Mouse (Mus musculus) 3134 (cell line): ENCODE measurements at regions not wholly inside any gene's neighbourhood (a gene's known extent, or its start where the extent isn't known, plus 50 kb on each side); places are given as distances from the start of the nearest gene placed in this dataset.

ENCODE experiments used
- DNase-seq: peaks from one replicate; pipeline ENCODE4 v3.0.0-alpha.2; 2011; ENCODE audit warnings: low spot score; ENCODE audit not compliant: insufficient read length; ENCODE audit errors: extremely low read depth

- DNase-seq, result no peak
These were observed 175.3 kb upstream of the Id2 start for GRCm38 (mm10) chr12:25272114-25272751.

DNA sequence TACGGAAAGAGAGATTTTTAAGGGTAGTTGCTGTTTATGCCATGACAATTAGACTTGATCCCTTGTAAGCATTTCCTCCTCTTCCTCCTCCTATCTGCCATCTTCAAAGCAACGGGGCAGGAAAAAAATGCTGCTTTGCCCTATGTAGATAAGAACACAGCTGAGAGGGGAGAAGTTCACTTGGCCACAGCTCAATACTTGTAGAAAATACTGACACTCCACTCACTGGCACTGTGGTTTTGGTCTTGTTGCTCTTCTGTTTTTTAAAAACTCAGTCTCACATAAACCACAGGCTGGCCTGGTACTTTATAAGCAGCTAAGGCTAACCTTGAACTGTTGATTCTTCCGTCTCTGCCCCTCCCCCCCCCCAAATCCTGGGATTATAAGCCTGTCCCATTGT lies 172.9 kb upstream of the Id2 start:
- no peak for DNase-seq

DNA sequence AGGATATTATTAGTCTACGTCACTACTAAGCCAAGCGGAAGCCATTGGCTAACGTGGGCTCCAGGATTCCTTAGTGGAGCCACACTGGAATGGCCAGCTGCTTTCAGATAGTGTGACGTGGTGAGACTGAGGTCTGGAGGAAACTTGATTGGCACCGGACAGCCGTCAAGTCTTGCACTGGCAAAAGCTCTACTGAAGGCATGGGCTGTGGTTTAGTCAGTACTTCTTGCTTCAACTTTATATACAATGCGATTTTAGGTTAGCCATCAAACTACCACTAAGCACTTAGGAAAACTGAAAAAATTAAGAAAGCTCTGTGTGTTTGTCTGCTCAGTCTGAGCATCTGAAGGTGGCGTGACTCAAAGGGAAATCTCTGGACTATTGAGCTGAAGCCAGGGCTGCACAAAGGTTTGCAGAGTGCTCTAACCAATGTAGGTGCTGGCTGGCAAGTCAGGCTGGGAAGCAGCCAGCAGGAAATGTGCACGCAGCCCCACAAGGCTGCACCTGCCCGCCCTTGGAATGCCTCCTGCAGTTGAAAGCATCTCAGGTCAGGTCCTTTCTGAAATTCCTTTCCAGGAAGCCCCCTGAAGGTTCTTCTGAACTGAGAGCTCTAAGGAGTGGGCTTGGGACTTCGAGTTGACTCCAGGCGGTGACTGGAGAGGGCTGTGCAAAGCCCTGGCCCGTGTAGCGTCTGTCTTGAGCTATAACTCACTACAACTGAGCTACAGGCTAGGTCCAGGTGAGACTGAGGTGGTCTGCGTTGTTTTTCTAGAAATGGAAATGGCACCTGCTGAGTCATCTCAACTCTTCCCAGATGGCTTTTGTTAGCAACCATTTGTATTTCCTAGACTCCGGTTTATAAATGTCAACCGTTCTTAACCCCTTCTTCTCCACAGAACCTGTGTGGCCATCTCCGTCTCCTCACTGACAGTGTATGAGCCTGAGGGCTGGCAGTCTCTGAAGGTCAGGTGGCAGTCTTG lies 172.2 kb upstream of the Id2 start:
- peak; percentile 69 for DNase-seq

GRCm38 (mm10) chr12:25268323-25268722 lies 171.4 kb upstream of the Id2 start:
- peak; percentile 62 for DNase-seq

DNA sequence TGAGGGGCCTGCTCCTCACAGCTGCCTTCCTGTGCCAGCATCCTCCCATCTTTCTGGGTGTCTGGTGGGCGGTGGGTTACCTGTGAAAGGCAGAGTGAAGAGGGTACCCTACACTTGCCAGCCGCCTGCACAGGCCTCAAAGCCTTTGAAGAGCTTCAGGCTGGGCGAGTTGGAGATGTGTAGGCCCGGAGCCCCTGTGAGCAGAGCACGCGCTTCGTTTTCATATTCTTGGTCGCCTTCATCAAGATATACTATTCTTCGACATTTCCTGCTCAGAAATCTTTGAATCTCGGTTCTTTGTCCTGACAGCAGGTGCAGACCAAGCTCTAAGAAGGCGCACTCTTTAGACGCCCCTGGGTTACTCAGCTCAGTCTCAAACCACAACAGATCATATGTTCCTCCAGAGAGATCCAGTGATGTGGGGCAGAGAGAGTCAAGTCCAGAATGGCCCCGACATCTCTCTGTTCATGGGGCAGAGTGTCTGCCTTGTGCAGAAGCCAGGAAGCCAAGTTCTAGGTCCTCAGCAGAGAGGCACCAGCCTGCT lies 170.7 kb upstream of the Id2 start:
- DNase-seq, result no peak

DNA sequence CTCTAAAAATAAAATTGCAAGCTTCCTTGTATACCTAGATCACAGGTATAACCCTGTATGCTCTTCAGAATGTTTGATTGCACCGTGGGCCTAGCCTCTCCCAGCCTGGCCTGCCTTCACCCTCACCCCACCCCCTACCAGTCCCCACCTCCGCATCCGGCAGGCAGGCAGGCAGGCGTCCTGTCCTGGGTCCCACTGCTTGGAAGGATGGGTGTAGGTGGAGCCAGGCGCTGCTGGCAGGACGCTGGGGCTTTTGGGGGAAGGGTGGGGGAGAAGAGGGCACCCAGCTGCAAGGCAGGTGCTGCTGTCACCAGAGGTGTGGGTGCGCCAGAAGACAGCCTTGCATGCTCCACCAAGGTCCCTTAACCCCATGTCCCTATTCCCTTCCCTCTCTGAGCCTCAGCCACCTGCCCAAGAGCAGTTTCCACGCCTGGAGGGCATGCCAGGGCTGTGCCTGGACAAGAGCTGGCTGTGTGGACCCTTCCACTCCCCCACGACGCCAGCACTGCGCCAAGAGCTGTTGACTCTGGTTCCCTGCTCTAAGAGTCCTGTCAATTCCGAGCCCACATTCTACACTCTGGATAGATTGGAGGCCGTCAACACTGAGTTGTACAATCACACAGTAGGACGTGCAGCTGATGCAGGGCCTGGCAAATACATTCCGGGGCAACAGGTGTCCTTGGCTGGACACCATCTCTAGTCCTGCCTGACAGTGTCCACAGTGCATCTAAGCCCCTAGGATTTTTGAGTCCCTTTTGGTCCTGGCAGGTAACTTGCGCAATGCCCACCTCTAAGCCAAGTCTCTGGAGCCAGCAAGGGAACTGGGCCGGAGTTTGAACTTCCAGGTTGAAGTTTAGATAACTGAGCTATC lies 170.0 kb upstream of the Id2 start:
- no peak for DNase-seq

- DNase-seq, result no peak
These were observed 168.9 kb upstream of the Id2 start for GRCm38 (mm10) chr12:25265560-25266525.

GRCm38 (mm10) chr12:25265066-25265465 lies 168.1 kb upstream of the Id2 start:
- DNase-seq, result no peak

DNA sequence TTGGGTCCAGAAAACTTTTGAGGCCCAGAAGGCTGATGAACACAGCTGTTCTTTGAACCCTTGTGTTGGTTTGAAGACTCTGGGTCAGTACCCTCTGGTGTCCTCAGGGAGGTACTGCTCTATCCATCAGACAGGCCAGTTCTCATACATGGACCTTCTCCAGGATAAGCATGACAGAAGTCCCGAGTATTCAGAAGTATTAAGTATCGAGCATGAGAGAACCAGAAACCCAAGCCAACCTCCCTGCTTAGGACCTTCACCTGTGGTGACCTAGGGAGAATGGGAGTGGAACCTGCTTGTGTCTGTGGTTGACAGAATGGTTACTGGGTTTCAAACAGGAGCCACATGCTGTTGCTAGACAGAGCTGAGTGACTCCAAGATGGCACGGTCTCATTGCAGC lies 167.5 kb upstream of the Id2 start:
- DNase-seq, result no peak

DNA sequence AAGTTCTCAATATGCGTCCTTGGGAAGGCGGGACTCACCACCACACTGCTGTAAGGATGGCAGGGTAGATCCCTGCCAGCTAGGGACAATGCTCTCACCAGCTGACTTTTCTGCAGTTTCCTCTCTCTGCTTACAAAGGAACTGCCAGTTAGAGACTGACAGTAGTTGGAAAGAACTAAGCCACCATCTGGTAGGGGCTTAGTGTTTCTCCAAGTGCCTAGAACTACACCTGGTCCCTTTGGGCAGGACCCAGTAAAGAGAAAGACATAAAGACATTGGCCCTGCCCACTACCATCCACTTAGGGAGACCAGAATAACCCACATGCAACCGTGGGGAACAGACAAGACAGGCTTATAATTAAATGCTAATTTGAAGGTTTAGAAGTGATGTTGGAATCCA lies 165.5 kb upstream of the Id2 start:
- DNase-seq, result no peak

- DNase-seq, result no peak
These were observed 162.2 kb upstream of the Id2 start for GRCm38 (mm10) chr12:25259123-25259522.

GRCm38 (mm10) chr12:25256268-25256667 lies 159.3 kb upstream of the Id2 start:
- no peak for DNase-seq

DNA sequence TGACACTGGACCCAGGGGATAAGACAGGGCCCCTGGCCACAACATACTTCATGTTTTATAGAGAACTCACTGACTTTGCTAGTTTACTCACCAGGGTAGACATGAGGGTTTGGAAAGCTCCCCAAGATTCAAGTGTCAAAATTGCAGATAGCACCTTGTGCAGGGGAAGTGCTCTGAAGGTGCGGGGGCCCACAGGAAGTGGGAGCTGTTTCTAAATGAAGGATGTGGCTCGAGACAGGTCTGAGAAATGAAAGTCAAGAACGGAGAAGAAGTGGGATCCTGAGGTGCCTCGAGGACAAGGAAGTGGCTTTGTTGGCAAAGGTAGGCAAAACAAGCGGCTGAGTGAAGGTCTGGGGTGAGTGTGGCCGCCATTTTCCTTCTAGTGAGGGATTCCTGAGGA lies 157.8 kb upstream of the Id2 start:
- no peak for DNase-seq

DNA sequence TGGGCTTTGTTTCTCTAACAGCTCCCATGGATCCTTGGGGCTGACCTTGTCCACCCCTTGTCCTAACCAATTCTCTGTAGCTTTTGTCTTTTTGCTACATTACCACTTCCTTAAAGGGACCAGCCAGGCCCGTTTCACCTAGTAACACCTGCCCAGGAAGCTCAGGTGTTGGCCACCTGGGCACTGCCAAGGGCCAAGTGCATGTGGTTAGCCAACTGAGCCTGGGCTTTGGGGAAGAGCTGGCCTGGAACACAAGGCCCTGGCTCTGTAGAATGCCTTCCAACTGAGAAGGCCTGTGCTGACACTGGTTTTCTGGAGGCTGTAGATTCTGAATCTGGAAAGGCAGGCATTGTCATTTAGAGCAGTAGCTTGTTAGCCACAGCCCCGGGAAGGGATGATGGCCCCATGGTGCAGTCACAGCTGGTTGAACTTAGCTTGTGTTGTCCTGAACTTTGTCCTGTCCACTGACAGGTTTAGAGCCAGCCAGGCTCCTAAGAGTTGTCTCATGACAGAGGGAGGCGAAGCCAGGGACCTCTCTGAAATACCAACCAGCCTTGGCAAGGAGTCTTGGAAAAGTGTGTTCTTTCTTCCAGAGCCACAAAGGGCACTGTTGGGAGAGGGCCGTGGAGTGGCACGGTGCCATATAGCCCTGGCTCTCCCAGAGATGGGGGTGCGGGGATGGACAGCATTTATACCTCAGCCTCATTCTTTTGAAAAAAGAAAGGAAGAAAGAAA lies 156.0 kb upstream of the Id2 start:
- DNase-seq, result no peak

DNA sequence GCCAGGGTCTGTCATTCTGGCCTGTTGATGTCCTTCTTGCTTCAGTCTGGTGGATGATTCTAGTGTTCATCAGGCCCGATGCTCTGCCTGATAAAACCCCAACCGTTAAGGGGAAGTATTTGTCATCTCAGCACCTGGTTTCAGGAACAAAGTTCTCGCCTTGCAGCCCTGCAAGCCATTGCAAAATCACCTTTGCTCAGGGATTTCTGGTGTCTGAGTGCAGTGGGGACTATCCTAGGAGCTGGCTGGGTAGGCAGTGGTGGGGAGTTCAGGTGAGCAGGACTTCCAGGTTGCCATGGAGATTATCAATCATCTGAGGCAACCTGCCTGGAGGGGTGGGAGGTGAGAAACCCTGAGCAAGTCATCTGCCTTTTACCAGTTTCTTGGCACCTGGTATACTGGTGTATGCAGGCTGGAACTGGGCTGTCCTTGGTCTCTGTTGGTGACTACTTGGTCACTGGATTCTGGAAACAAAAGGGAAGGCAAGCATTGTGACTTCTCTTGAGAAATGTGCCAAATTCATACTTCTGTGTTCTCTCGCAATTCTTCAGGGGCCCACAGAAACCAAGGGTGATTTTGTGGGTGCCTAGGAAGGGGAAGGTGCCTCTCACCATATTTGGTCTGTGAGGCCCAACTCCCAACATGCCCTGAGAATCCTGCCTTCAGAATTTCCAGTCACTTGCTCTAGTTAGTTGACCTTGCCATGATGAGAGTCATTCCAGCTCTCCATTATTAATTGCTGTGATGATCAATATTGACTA lies 154.7 kb upstream of the Id2 start:
- no peak for DNase-seq

DNA sequence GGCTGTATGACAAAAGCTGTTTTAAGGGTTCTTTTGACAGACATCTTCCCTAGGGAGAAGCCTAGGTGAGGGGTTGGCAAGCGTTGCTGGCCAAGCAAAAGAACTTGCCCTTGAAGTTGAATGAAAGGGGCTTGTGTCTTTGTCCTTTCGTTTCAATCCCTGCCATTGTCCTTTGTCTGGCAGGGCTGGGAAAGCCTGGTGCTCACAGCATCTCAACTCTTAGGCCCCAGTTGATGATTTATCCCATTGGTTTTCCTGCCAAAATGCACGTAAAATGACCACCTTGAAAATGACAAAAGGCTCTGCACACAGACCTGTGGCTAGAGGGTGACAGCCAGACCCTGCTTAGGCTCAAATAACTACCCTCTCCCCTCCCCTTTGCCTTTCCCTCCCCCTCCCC lies 153.9 kb upstream of the Id2 start:
- no peak for DNase-seq

- DNase-seq, result no peak
These were observed 151.9 kb upstream of the Id2 start for GRCm38 (mm10) chr12:25248681-25249366.

GRCm38 (mm10) chr12:25246566-25246965 lies 149.6 kb upstream of the Id2 start:
- DNase-seq, result no peak
